Mouse (Mus musculus) embryonic facial prominence, embryonic 13.5 days (tissue): ENCODE measurements at regions not wholly inside any gene's neighbourhood (a gene's known extent, or its start where the extent isn't known, plus 50 kb on each side); places are given as distances from the start of the nearest gene placed in this dataset.
A peak's percentile ranks its signal among the peaks of the same experiment; 100 is the strongest.

ENCODE experiments used
- ATAC-seq: fragments of 200-750 bp; cut with Nextera tagmentation; 2 replicates; pipeline ENCODE4 v1.8.0; 2017; ENCODE audit warnings: low read depth; ENCODE audit not compliant: insufficient number of reproducible peaks, insufficient read depth, low FRiP score, low TSS enrichment
- H3K27ac ChIP-seq: fragments of 300-500 bp; sonication (generic); 2 replicates; pipeline ENCODE4 v1.5.1; 2015; ENCODE audit warnings: moderate library complexity, mild to moderate bottlenecking, inconsistent platforms
- H3K27me3 ChIP-seq: fragments of 300-500 bp; sonication (generic); 2 replicates; pipeline ENCODE4 v1.6.1; 2015; ENCODE audit warnings: mild to moderate bottlenecking, inconsistent platforms
- H3K36me3 ChIP-seq: fragments of 300-500 bp; sonication (generic); 2 replicates; pipeline ENCODE4 v1.6.1; 2015; ENCODE audit warnings: mild to moderate bottlenecking, inconsistent platforms
- H3K4me1 ChIP-seq: fragments of 300-500 bp; sonication (generic); 2 replicates; pipeline ENCODE4 v1.6.1; 2015; ENCODE audit warnings: inconsistent platforms
- H3K4me2 ChIP-seq: fragments of 300-500 bp; sonication (generic); 2 replicates; pipeline ENCODE4 v1.6.1; 2015; ENCODE audit warnings: moderate library complexity, mild to moderate bottlenecking, inconsistent platforms
- H3K4me3 ChIP-seq: fragments of 300-500 bp; sonication (generic); 2 replicates; pipeline ENCODE4 v1.5.1; 2015; ENCODE audit warnings: mild to moderate bottlenecking, inconsistent platforms
- H3K9ac ChIP-seq: fragments of 300-500 bp; sonication (generic); 2 replicates; pipeline ENCODE4 v1.6.1; 2015; ENCODE audit warnings: mild to moderate bottlenecking, inconsistent platforms
- H3K9me3 ChIP-seq: fragments of 300-500 bp; sonication (generic); 2 replicates; pipeline ENCODE4 v1.6.1; 2016; ENCODE audit warnings: inconsistent platforms
- WGBS: fragments of 180-500 bp; shearing (Covaris S2); methylation state at CpG from one replicate; pipeline ENCODE4 v1.1.7; 2015; ENCODE audit warnings: mixed read lengths; 5-methylcytosine and 5-hydroxymethylcytosine counted together

DNA sequence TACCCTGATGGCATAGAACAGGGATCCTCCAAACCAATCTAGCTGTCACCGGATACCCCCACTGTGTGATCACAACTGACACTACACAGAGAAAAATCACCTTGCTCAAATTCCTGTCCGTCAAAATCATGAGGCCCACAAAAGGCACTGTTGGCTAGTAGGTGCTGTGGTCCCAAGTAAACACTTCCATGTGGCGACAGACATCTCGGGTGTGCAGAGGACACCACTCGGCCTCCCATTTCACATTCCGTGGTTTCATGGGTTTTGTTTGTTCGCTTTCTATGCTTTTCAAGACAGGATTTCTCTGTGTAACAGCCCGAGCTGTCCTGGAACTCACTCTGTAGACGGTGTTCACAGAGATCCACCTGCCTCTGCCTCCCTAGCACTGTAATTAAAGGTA is 162.2 kb downstream of the Tmx1 start:
- Histone ChIP-seq H3K4me2 (no peak overlapping the region), H3K36me3 (no peaks in the 10 kb centered on the region), H3K27ac (no peak overlapping the region), H3K4me1 (peaks cover 9% of the 10 kb centered on the region), H3K4me3 (no peak overlapping the region), H3K9me3 (no peaks in the 10 kb centered on the region), H3K9ac (no peak overlapping the region), H3K27me3 (no peaks in the 10 kb centered on the region)
- 71% methylated on average over 9 of the region's 9 CpGs for WGBS
- no peak for ATAC-seq

GRCm38 (mm10) chr12:70616049-70616448 is 163.2 kb downstream of the Tmx1 start:
- Histone ChIP-seq H3K27ac (no peak overlapping the region; the same call in 1 of the 2 replicates), H3K27me3 (no peaks in the 10 kb centered on the region), H3K4me2 (no peak overlapping the region), H3K4me3 (no peak overlapping the region), H3K9ac (no peak overlapping the region), H3K4me1 (peaks cover 9% of the 10 kb centered on the region), H3K9me3 (no peaks in the 10 kb centered on the region), H3K36me3 (no peaks in the 10 kb centered on the region)
- no peak for ATAC-seq
- 47% methylated on average over 4 of the region's 4 CpGs for WGBS

GRCm38 (mm10) chr12:70616487-70616886 is 163.6 kb downstream of the Tmx1 start:
- Histone ChIP-seq H3K9ac (no peak overlapping the region), H3K27ac (no peak overlapping the region), H3K36me3 (no peaks in the 10 kb centered on the region), H3K4me2 (no peak overlapping the region), H3K9me3 (no peaks in the 10 kb centered on the region), H3K4me1 (peaks cover 9% of the 10 kb centered on the region), H3K4me3 (no peak overlapping the region), H3K27me3 (no peaks in the 10 kb centered on the region)
- 22% methylated on average over 4 of the region's 4 CpGs for WGBS
- no peak for ATAC-seq

- Histone ChIP-seq H3K27ac (no peak overlapping the region), H3K4me2 (no peak overlapping the region), H3K9me3 (no peaks in the 10 kb centered on the region), H3K4me3 (no peak overlapping the region), H3K4me1 (peaks cover 12% of the 10 kb centered on the region), H3K36me3 (no peaks in the 10 kb centered on the region), H3K9ac (no peak overlapping the region), H3K27me3 (no peaks in the 10 kb centered on the region)
- no peak for ATAC-seq
- WGBS: 81% methylated on average over 1 of the region's 1 CpGs
Observed at GRCm38 (mm10) chr12:70617024-70617423, 164.1 kb downstream of the Tmx1 start.

- H3K9me3 ChIP-seq: no peaks in the 10 kb centered on the region
- peaks cover 15% of the 10 kb centered on the region for H3K4me1 ChIP-seq
- 86% methylated on average over 3 of the region's 3 CpGs for WGBS
- no peak for ATAC-seq
- no peak overlapping the region for H3K4me2 ChIP-seq
- no peaks in the 10 kb centered on the region for H3K36me3 ChIP-seq
- H3K4me3 ChIP-seq: no peak overlapping the region
- H3K27me3 ChIP-seq: no peaks in the 10 kb centered on the region
- no peak overlapping the region for H3K9ac ChIP-seq
- H3K27ac ChIP-seq: no peak overlapping the region
Observed at GRCm38 (mm10) chr12:70617979-70618378, 165.1 kb downstream of the Tmx1 start.

DNA sequence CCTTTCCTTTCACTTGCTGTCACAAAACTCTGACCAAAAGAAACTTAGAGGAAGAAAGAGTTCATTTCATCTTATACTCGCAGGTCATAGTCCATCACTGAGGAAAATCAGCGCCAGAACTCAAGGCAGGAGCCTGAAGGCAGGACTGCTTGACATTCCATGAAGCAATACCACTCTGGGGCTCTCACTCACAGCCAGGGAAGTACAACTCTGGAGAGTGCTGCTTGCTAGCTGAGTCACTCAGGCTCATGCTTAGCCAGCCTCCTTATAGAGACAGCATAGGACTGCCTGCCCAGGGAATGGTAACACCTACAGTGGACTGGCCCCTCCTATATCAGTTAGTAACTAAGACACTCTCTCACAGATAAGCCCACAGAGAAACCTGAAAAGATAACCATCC is 166.5 kb downstream of the Tmx1 start:
- no peak for ATAC-seq
- Histone ChIP-seq H3K4me1 (peaks cover 17% of the 10 kb centered on the region), H3K36me3 (no peaks in the 10 kb centered on the region), H3K9ac (no peak overlapping the region), H3K27ac (no peak overlapping the region), H3K4me3 (no peak overlapping the region), H3K4me2 (no peak overlapping the region), H3K27me3 (no peaks in the 10 kb centered on the region), H3K9me3 (no peaks in the 10 kb centered on the region)
- 76% methylated on average over 2 of the region's 2 CpGs for WGBS

DNA sequence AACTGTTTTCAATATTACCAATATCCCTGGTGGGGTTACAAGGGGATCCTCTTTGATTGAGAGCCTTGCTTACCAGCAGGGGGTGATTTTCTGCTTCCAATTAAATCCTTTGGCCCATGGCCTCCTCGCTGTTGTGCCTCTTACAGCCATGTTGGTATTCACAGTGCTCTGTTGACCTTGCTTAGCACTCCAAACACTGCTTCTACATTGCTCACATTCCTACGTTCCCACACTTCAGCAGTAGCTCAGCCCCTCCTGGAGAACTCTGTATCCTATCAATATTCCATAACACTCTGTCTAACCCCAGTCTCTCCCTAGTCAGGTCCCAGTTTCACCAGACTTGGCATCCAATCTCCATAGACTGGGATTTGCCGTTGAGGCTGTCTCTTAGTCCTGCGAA is 169.1 kb downstream of the Tmx1 start:
- WGBS: 67% methylated on average over 4 of the region's 4 CpGs
- ATAC-seq: no peak
- H3K27me3 ChIP-seq: no peaks in the 10 kb centered on the region
- H3K4me1 ChIP-seq: peaks cover 8% of the 10 kb centered on the region
- no peaks in the 10 kb centered on the region for H3K9me3 ChIP-seq
- no peak overlapping the region for H3K9ac ChIP-seq
- H3K4me3 ChIP-seq: no peak overlapping the region
- H3K4me2 ChIP-seq: no peak overlapping the region
- no peaks in the 10 kb centered on the region for H3K36me3 ChIP-seq
- H3K27ac ChIP-seq: no peak overlapping the region

GRCm38 (mm10) chr12:70624298-70624980 is 171.5 kb downstream of the Tmx1 start:
- Histone ChIP-seq H3K4me1 (peaks cover 18% of the 10 kb centered on the region), H3K9me3 (no peaks in the 10 kb centered on the region), H3K9ac (no peak overlapping the region), H3K4me3 (no peak overlapping the region), H3K27ac (no peak overlapping the region), H3K4me2 (no peak overlapping the region), H3K36me3 (no peaks in the 10 kb centered on the region), H3K27me3 (no peaks in the 10 kb centered on the region)
- WGBS: 56% methylated on average over 9 of the region's 9 CpGs
- no peak for ATAC-seq

- WGBS: 77% methylated on average over 7 of the region's 7 CpGs
Observed at GRCm38 (mm10) chr12:70627638-70628037, 174.7 kb downstream of the Tmx1 start.

GRCm38 (mm10) chr12:70628384-70629365 is 175.8 kb downstream of the Tmx1 start:
- WGBS: 53% methylated on average over 21 of the region's 21 CpGs
- Histone ChIP-seq H3K4me3 (no peak overlapping the region), H3K27ac (peak overlapping the region; percentile 57), H3K4me2 (0 out of 2 replicates have a peak overlapping the region, but pooled peaks have one; percentile 19), H3K4me1 (peaks cover 18% of the 10 kb centered on the region), H3K9me3 (no peaks in the 10 kb centered on the region), H3K36me3 (no peaks in the 10 kb centered on the region), H3K27me3 (no peaks in the 10 kb centered on the region), H3K9ac (no peak overlapping the region)
- peak; percentile 67 for ATAC-seq

More at GRCm38 (mm10) chr12:70627638-70628037, 174.7 kb downstream of the Tmx1 start:
- H3K4me2 ChIP-seq: no peak overlapping the region
- H3K9me3 ChIP-seq: no peaks in the 10 kb centered on the region
- peaks cover 12% of the 10 kb centered on the region; the same call in 1 of the 2 replicates for H3K4me1 ChIP-seq
- no peaks in the 10 kb centered on the region for H3K36me3 ChIP-seq
- H3K4me3 ChIP-seq: no peak overlapping the region
- ATAC-seq: no peak
- H3K27ac ChIP-seq: no peak overlapping the region
- H3K9ac ChIP-seq: no peak overlapping the region
- H3K27me3 ChIP-seq: no peaks in the 10 kb centered on the region

GRCm38 (mm10) chr12:70629371-70629770 is 176.5 kb downstream of the Tmx1 start:
- Histone ChIP-seq H3K36me3 (no peaks in the 10 kb centered on the region), H3K27ac (0 out of 2 replicates have a peak overlapping the region, but pooled peaks have one; percentile 57), H3K4me3 (no peak overlapping the region), H3K4me2 (no peak overlapping the region), H3K9me3 (no peaks in the 10 kb centered on the region), H3K9ac (no peak overlapping the region), H3K27me3 (no peaks in the 10 kb centered on the region), H3K4me1 (peaks cover 23% of the 10 kb centered on the region)
- 75% methylated on average over 5 of the region's 5 CpGs for WGBS
- ATAC-seq: no peak

GRCm38 (mm10) chr12:70631281-70631680 is 178.4 kb downstream of the Tmx1 start:
- Histone ChIP-seq H3K27me3 (no peaks in the 10 kb centered on the region), H3K9me3 (no peaks in the 10 kb centered on the region), H3K4me2 (no peak overlapping the region), H3K9ac (no peak overlapping the region), H3K27ac (no peak overlapping the region), H3K4me3 (no peak overlapping the region), H3K36me3 (no peaks in the 10 kb centered on the region), H3K4me1 (peaks cover 23% of the 10 kb centered on the region)
- 74% methylated on average over 6 of the region's 6 CpGs for WGBS
- ATAC-seq: no peak
